Mouse (Mus musculus) ES-Bruce4 (cell line): ENCODE data around the gene Cnnm2. TPM values are rescaled to one million over a fixed set of nuclear protein-coding genes. Genes with fewer than 3 reads are reported as not detected.
"Not testable (repeated sequence)": the region's sequence is repeated elsewhere in the genome, so short reads cannot be mapped to it uniquely, and the experiment has no call there.

Experiments
- H3K27ac ChIP-seq: 2 replicates; pipeline ENCODE4 v1.5.1; 2012; ENCODE audit warnings: low read length, inconsistent platforms; ENCODE audit not compliant: insufficient read depth
- H3K27me3 ChIP-seq: 2 replicates; pipeline ENCODE4 v1.6.1; 2012; ENCODE audit warnings: mild to moderate bottlenecking, low read length, inconsistent platforms; ENCODE audit not compliant: control insufficient read depth, poor library complexity, insufficient read depth, severe bottlenecking
- H3K36me3 ChIP-seq: 2 replicates; pipeline ENCODE4 v1.6.1; 2012; ENCODE audit warnings: inconsistent platforms, mild to moderate bottlenecking, low read length, moderate library complexity; ENCODE audit not compliant: control insufficient read depth, poor library complexity, insufficient read depth, severe bottlenecking
- H3K4me1 ChIP-seq: one replicate; pipeline ENCODE4 v1.8.1; 2011; ENCODE audit warnings: low read length; ENCODE audit not compliant: control insufficient read depth, insufficient read depth
- H3K4me3 ChIP-seq: 2 replicates; pipeline ENCODE4 v1.5.1; 2011; ENCODE audit warnings: low read depth, mild to moderate bottlenecking, low read length
- H3K9ac ChIP-seq: 2 replicates; pipeline ENCODE4 v1.6.1; 2012; ENCODE audit warnings: low read depth, mild to moderate bottlenecking, inconsistent platforms; ENCODE audit not compliant: poor library complexity, severe bottlenecking
- H3K9me3 ChIP-seq: replicated peaks from 2 replicates; pipeline ENCODE4 v1.6.1; 2012; ENCODE audit warnings: mild to moderate bottlenecking, low read length, inconsistent platforms; ENCODE audit not compliant: control insufficient read depth, poor library complexity, insufficient read depth, severe bottlenecking
- CTCF ChIP-seq: IDR thresholded peaks from one replicate; pipeline ENCODE4 v1.8.1; 2011; ENCODE audit warnings: low read depth, low read length
- EP300 ChIP-seq: IDR thresholded peaks from 2 replicates; pipeline ENCODE4 v1.6.1; 2011; ENCODE audit warnings: low read depth, low read length; ENCODE audit not compliant: insufficient read depth
- POLR2A ChIP-seq: IDR thresholded peaks from one replicate; pipeline ENCODE4 v1.8.1; 2011; ENCODE audit warnings: low read length; ENCODE audit not compliant: insufficient read depth
- polyA plus RNA-seq: library from polyadenylated mRNA; stranded (reverse); fragments of >200 nt; gene quantifications from 2 replicates; pipeline ENCODE4 v1.2.4, GENCODE M21; 2011; ENCODE audit warnings: low read depth; ENCODE audit not compliant: missing spikeins, insufficient read depth, insufficient read length

Cnnm2 gene
- polyA plus RNA-seq, 1 experiment: 14.8 TPM

- Histone ChIP-seq H3K9ac (no peak overlapping the region), H3K27ac (no peak overlapping the region), H3K9me3 (no peaks in the 10 kb centered on the region), H3K4me3 (no peak overlapping the region), H3K4me1 (no peaks in the 10 kb centered on the region), H3K27me3 (no peaks in the 10 kb centered on the region), H3K36me3 (no peaks in the 10 kb centered on the region)
- TF ChIP-seq POLR2A: no peak
- TF ChIP-seq EP300: no peak
- TF ChIP-seq CTCF: no peak
Observed at GRCm38 (mm10) chr19:46727140-46727736, 34.2 kb upstream of the Cnnm2 start.

GRCm38 (mm10) chr19:46727945-46728540 is 33.4 kb upstream of the Cnnm2 start:
- no peak overlapping the region for H3K27ac ChIP-seq

GRCm38 (mm10) chr19:46728909-46729308 is 32.5 kb upstream of the Cnnm2 start:
- TF ChIP-seq POLR2A (no peak), EP300 (no peak), CTCF (no peak)
- no peaks in the 10 kb centered on the region for H3K27me3 ChIP-seq
- no peak overlapping the region for H3K4me3 ChIP-seq
- no peaks in the 10 kb centered on the region for H3K4me1 ChIP-seq
- H3K27ac ChIP-seq: no peak overlapping the region
- no peaks in the 10 kb centered on the region for H3K9me3 ChIP-seq
- H3K9ac ChIP-seq: no peak overlapping the region
- no peaks in the 10 kb centered on the region for H3K36me3 ChIP-seq

More at GRCm38 (mm10) chr19:46727945-46728540, 33.4 kb upstream of the Cnnm2 start:
- TF ChIP-seq POLR2A (no peak), EP300 (no peak), CTCF (no peak)
- Histone ChIP-seq H3K9me3 (no peaks in the 10 kb centered on the region), H3K27me3 (no peaks in the 10 kb centered on the region), H3K4me3 (no peak overlapping the region), H3K4me1 (no peaks in the 10 kb centered on the region), H3K9ac (no peak overlapping the region), H3K36me3 (no peaks in the 10 kb centered on the region)

- H3K27ac ChIP-seq: no peak overlapping the region
- no peak overlapping the region for H3K4me3 ChIP-seq
- H3K27me3 ChIP-seq: no peaks in the 10 kb centered on the region
- H3K36me3 ChIP-seq: no peaks in the 10 kb centered on the region
- H3K9me3 ChIP-seq: no peaks in the 10 kb centered on the region
- TF ChIP-seq POLR2A (no peak), CTCF (no peak), EP300 (no peak)
- H3K9ac ChIP-seq: no peak overlapping the region
- H3K4me1 ChIP-seq: no peaks in the 10 kb centered on the region
Observed at GRCm38 (mm10) chr19:46731351-46731750, 30.0 kb upstream of the Cnnm2 start.

- H3K27ac ChIP-seq, H3K9ac ChIP-seq, H3K27me3 ChIP-seq, H3K9me3 ChIP-seq, H3K4me3 ChIP-seq, H3K4me1 ChIP-seq, H3K36me3 ChIP-seq: not testable (repeated sequence)
Observed at GRCm38 (mm10) chr19:46732673-46733072, 28.7 kb upstream of the Cnnm2 start.

GRCm38 (mm10) chr19:46733626-46734025 is 27.8 kb upstream of the Cnnm2 start:
- H3K9me3 ChIP-seq: no peaks in the 10 kb centered on the region
- no peak overlapping the region for H3K27ac ChIP-seq
- no peak overlapping the region for H3K9ac ChIP-seq
- H3K27me3 ChIP-seq: no peaks in the 10 kb centered on the region
- H3K4me3 ChIP-seq: no peak overlapping the region
- no peaks in the 10 kb centered on the region for H3K36me3 ChIP-seq
- no peaks in the 10 kb centered on the region for H3K4me1 ChIP-seq
- TF ChIP-seq EP300: no peak
- no peak for TF ChIP-seq POLR2A
- no peak for TF ChIP-seq CTCF
